Mouse (Mus musculus) skeletal muscle tissue, adult 2 months (tissue): ENCODE results near the gene Man2c1.

Experiments
- DNase-seq: peaks from one replicate; pipeline ENCODE4 v3.0.0-alpha.2; 2012; ENCODE audit warnings: low read depth, low spot score

The Man2c1 gene

GRCm38 (mm10) chr9:57157499-57157898 lies 27.0 kb downstream of the Man2c1 start:
- DNase-seq = no peak

GRCm38 (mm10) chr9:57158013-57158470 lies 27.6 kb downstream of the Man2c1 start, which contains the start of gene Commd4:
Gene Commd4, minus strand, starts transcription at chr9:57158331.
- peak; percentile 99 for DNase-seq

GRCm38 (mm10) chr9:57158506-57158905 lies 28.0 kb downstream of the Man2c1 start:
- no peak for DNase-seq

GRCm38 (mm10) chr9:57162496-57162895 lies 32.0 kb downstream of the Man2c1 start:
- no peak for DNase-seq

GRCm38 (mm10) chr9:57163137-57163536 lies 32.6 kb downstream of the Man2c1 start:
- no peak for DNase-seq

- DNase-seq = no peak
Observed at GRCm38 (mm10) chr9:57166173-57166572, 35.7 kb downstream of the Man2c1 start.

GRCm38 (mm10) chr9:57168411-57168810 lies 37.9 kb downstream of the Man2c1 start:
- DNase-seq = no peak
